21 mouse cellular contexts compared by ENCODE assay signal in genomic region chr2:64818159-64818558, GRCm38 (mm10).
A peak's percentile ranks its signal among the peaks of the same experiment; 100 is the strongest.
DNase-seq lines count a peak whose midpoint lies in the region; ATAC-seq and TF ChIP-seq lines count a peak whose summit lies in the region.
"Had no signal": no experiment of that assay in that cellular context is flagged by ENCODE, and none has a peak within 500 bp of the region (broad histone marks: within the 10 kb centered on the region; RNA-seq: fewer than 3 reads in every experiment).

No protein-coding gene starts in this region.

- no peak for DNase-seq in kidney, adult 11 months
- peak; percentile 16 for DNase-seq in kidney, postnatal 0 days (ENCODE audit: low spot score)
- DNase-seq in kidney, adult 2 months: no peak
- DNase-seq: adrenal gland, adult 2 months; adrenal gland, postnatal 10 days; adrenal gland, postnatal 25 days; cerebellum, adult 11 months; cerebellum, adult 18-20 months; cerebellum, adult 8-10 months; cerebellum, adult 9-11 months; cerebellum, postnatal 14 days; cerebellum, postnatal 36 days; embryo, embryonic 11 days had no signal

- TF ChIP-seq POLR2A in kidney, adult 2 months (IDR thresholded peaks at IDR 0.05; ENCODE audit: low read depth, low read length): no peak

- H3K36me3 ChIP-seq in kidney, embryonic 15.5 days: no peaks in the 10 kb centered on the region
- H3K36me3 ChIP-seq in kidney, postnatal 0 days (ENCODE audit: insufficient read depth, low read length): no peaks in the 10 kb centered on the region
- H3K36me3 ChIP-seq in kidney, adult 2 months (ENCODE audit: control insufficient read depth, insufficient read depth, low read length): no peaks in the 10 kb centered on the region
- H3K36me3 ChIP-seq: embryonic facial prominence, embryonic 13.5 days; embryonic facial prominence, embryonic 15.5 days; forebrain, embryonic 10.5 days; forebrain, embryonic 12.5 days had no signal

- H3K4me3 ChIP-seq in kidney, embryonic 15.5 days (replicated peaks): no peak overlapping the region
- H3K4me3 ChIP-seq in kidney, postnatal 0 days (replicated peaks; ENCODE audit: low read depth, low read length): no peak overlapping the region
- H3K4me3 ChIP-seq in kidney, adult 2 months (ENCODE audit: insufficient read depth, low read depth, low read length): no peak overlapping the region
- H3K4me3 ChIP-seq: embryonic facial prominence, embryonic 13.5 days; embryonic facial prominence, embryonic 15.5 days; erythroblast, embryonic 14.5 days; forebrain, embryonic 10.5 days; forebrain, embryonic 12.5 days had no signal

- TF ChIP-seq CTCF in kidney, postnatal 0 days (IDR thresholded peaks at IDR 0.05; ENCODE audit: low read depth): no peak
- no peak for TF ChIP-seq CTCF in kidney, adult 2 months (conservative IDR thresholded peaks at IDR 0.05; ENCODE audit: insufficient read depth, insufficient read length, low read depth, low read length)

- ATAC-seq in kidney, embryonic 15.5 days (replicated peaks; ENCODE audit: low FRiP score): peak; percentile 84
- ATAC-seq in kidney, postnatal 0 days (replicated peaks; ENCODE audit: low FRiP score, low read depth): peak; percentile 46; the same call in 1 of the 2 replicates
- ATAC-seq: forebrain, embryonic 14.5 days; forebrain, embryonic 16.5 days had no signal

- WGBS in kidney, embryonic 15.5 days: 38% methylated on average over 5 of the region's 5 CpGs
- WGBS in kidney, postnatal 0 days: 41% methylated on average over 5 of the region's 5 CpGs
- 38% methylated on average over 5 of the region's 5 CpGs for WGBS in kidney, adult 2 months

- no peak overlapping the region for H3K9ac ChIP-seq in kidney, embryonic 15.5 days
- H3K9ac ChIP-seq in kidney, postnatal 0 days (ENCODE audit: low read depth, low read length): no peak overlapping the region
- H3K9ac ChIP-seq: embryonic facial prominence, embryonic 13.5 days; embryonic facial prominence, embryonic 15.5 days; forebrain, embryonic 12.5 days had no signal

- H3K9me3 ChIP-seq in kidney, embryonic 15.5 days (replicated peaks): no peaks in the 10 kb centered on the region
- no peaks in the 10 kb centered on the region for H3K9me3 ChIP-seq in kidney, postnatal 0 days (replicated peaks; ENCODE audit: low read length)
- H3K9me3 ChIP-seq: embryonic facial prominence, embryonic 13.5 days; embryonic facial prominence, embryonic 15.5 days; forebrain, embryonic 10.5 days; forebrain, embryonic 12.5 days had no signal

- peaks cover 2% of the 10 kb centered on the region; the same call in 1 of the 2 replicates for H3K4me1 ChIP-seq in kidney, embryonic 15.5 days
- H3K4me1 ChIP-seq in kidney, postnatal 0 days (replicated peaks; ENCODE audit: insufficient read depth, low read length): no peaks in the 10 kb centered on the region
- H3K4me1 ChIP-seq in kidney, adult 2 months (ENCODE audit: control insufficient read depth, insufficient read depth, low read length): no peaks in the 10 kb centered on the region
- H3K4me1 ChIP-seq: embryonic facial prominence, embryonic 15.5 days; forebrain, embryonic 12.5 days had no signal

- H3K4me2 ChIP-seq in kidney, embryonic 15.5 days: no peak overlapping the region
- H3K4me2 ChIP-seq in kidney, postnatal 0 days (ENCODE audit: low read length): no peak overlapping the region
- H3K4me2 ChIP-seq: embryonic facial prominence, embryonic 13.5 days; embryonic facial prominence, embryonic 15.5 days; forebrain, embryonic 12.5 days had no signal

- H3K27me3 ChIP-seq in kidney, embryonic 15.5 days: no peaks in the 10 kb centered on the region
- H3K27me3 ChIP-seq in kidney, postnatal 0 days (ENCODE audit: insufficient read depth, low read length): no peaks in the 10 kb centered on the region
- no peaks in the 10 kb centered on the region for H3K27me3 ChIP-seq in kidney, adult 2 months (replicated peaks; ENCODE audit: control insufficient read depth, insufficient read depth, low read length)
- H3K27me3 ChIP-seq: embryonic facial prominence, embryonic 13.5 days; embryonic facial prominence, embryonic 15.5 days had no signal

- no peak overlapping the region for H3K27ac ChIP-seq in kidney, embryonic 15.5 days
- no peak overlapping the region for H3K27ac ChIP-seq in kidney, postnatal 0 days
- H3K27ac ChIP-seq in kidney, adult 2 months (ENCODE audit: insufficient read depth, low read depth, low read length): no peak overlapping the region
- H3K27ac ChIP-seq: embryonic facial prominence, embryonic 13.5 days; embryonic facial prominence, embryonic 15.5 days; forebrain, embryonic 10.5 days; forebrain, embryonic 12.5 days had no signal
